Mouse (Mus musculus) hindbrain, embryonic 11.5 days (tissue): Measurements from ENCODE around the gene Pimreg. TPM values are rescaled to one million over a fixed set of nuclear protein-coding genes. Genes with fewer than 3 reads are reported as not detected.

ENCODE experiments used
- ATAC-seq: fragments of 200-750 bp; cut with Nextera tagmentation; 2 replicates; pipeline ENCODE4 v1.8.0; 2017; ENCODE audit warnings: mild to moderate bottlenecking, moderate TSS enrichment, moderate library complexity; ENCODE audit not compliant: low FRiP score
- DNase-seq: peaks from one replicate; pipeline ENCODE4 v3.0.0-alpha.2; 2015; ENCODE audit warnings: low spot score
- H3K27ac ChIP-seq: fragments of 300-500 bp; sonication (generic); 2 replicates; pipeline ENCODE4 v1.5.1; 2014; ENCODE audit warnings: mild to moderate bottlenecking, low read depth, low read length
- H3K27me3 ChIP-seq: fragments of 300-500 bp; sonication (generic); 2 replicates; pipeline ENCODE4 v1.6.1; 2014; ENCODE audit warnings: mild to moderate bottlenecking, low read length, moderate library complexity, mixed read lengths; ENCODE audit not compliant: control insufficient read depth, insufficient read depth
- H3K36me3 ChIP-seq: fragments of 300-500 bp; sonication (generic); 2 replicates; pipeline ENCODE4 v1.6.1; 2014; ENCODE audit warnings: mild to moderate bottlenecking, low read length, moderate library complexity, mixed read lengths; ENCODE audit not compliant: control insufficient read depth, insufficient read depth
- H3K4me1 ChIP-seq: fragments of 300-500 bp; sonication (generic); replicated peaks from 2 replicates; pipeline ENCODE4 v1.6.1; 2014; ENCODE audit warnings: low read length, mixed read lengths; ENCODE audit not compliant: control insufficient read depth, insufficient read depth
- H3K4me2 ChIP-seq: fragments of 300-500 bp; sonication (generic); replicated peaks from 2 replicates; pipeline ENCODE4 v1.6.1; 2014; ENCODE audit warnings: mild to moderate bottlenecking, low read depth, low read length
- H3K4me3 ChIP-seq: fragments of 300-500 bp; sonication (generic); 2 replicates; pipeline ENCODE4 v1.5.1; 2014; ENCODE audit warnings: low read depth, low read length
- H3K9ac ChIP-seq: fragments of 300-500 bp; sonication (generic); 2 replicates; pipeline ENCODE4 v1.6.1; 2014; ENCODE audit warnings: low read depth, low read length
- H3K9me3 ChIP-seq: fragments of 300-500 bp; sonication (generic); 2 replicates; pipeline ENCODE4 v1.6.1; 2016; ENCODE audit warnings: low read length; ENCODE audit not compliant: control insufficient read depth
- WGBS: fragments of 180-500 bp; shearing (Covaris S2); extraction: QIAGEN DNeasy Blood & Tissue Kit; methylation state at CpG from one replicate; pipeline ENCODE4 v1.1.7; 2014; 5-methylcytosine and 5-hydroxymethylcytosine counted together
- polyA plus RNA-seq: library from polyadenylated mRNA; unstranded; fragments of >200 nt; fragmentation: Nextera tagmentation; extraction: Ambion mirVana; gene quantifications from 2 replicates; pipeline ENCODE4 v1.2.1, GENCODE M21; 2014

The Pimreg gene
- polyA plus RNA-seq, 1 experiment from 2014 or later: 158 TPM

DNA sequence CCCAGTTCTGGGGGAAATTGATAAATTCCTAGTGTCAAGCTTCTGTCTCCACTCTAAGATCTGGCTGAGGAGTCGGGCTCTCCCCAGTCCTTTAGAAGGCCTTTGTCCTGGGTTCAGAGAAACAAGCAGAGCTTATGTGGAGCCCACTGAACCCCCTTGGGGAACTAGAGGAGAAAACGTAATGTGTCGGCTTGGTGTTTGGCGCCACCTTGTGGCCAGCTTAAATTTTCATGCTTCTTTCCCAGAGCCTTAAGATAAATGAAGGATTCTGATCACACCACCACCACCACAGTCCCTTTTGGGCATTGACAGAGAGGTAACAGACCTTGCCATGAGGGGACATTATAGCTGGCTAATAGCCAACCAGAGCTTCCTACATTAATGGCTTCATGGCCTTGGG lies 3.8 kb upstream of the Pimreg start:
- Histone ChIP-seq H3K27ac (no peak overlapping the region), H3K9me3 (no peaks in the 10 kb centered on the region), H3K27me3 (no peaks in the 10 kb centered on the region), H3K4me2 (no peak overlapping the region), H3K36me3 (no peaks in the 10 kb centered on the region), H3K4me3 (no peak overlapping the region), H3K9ac (no peak overlapping the region), H3K4me1 (peaks cover 13% of the 10 kb centered on the region; the same call in 1 of the 2 replicates)
- DNase-seq (peak; percentile 94), ATAC-seq (no peak)
- 1% methylated on average over 4 of the region's 4 CpGs for WGBS

DNA sequence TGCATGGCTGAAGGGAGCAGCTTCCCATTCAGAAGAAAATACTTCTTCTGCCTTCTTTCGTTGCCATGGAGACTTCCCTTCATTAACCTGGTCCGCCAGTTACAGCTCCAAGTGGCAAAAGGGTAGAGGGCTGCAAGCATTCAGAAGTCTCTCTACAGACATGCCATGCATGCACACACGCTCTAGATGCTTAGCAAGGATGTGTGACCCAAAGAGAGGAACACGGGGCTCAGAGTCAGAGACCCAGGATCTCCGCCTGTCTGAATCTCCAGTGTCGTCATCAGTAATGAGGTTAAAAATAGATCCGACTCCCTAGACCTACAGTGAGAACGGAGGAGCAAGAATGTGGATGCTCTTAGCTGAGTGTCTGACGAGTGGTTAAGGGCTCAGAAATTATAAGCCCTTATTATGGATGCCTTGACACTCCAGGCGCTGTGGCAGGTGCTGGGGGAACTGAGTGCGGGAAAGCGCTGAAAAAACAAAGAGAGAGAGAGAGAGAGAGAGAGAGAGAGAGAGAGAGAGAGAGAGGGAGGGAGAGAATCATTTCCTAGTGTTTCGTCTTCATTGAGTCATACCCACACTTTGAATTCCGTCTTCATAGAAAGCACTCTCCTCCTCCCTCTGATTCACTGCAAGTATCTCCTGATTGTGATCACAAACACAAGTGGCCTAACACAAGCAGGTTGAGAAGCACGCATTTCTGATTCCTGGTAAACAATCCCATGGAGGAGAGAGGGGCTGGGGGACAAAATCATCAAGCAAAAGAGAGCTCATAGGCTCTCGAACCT lies 2.0 kb upstream of the Pimreg start:
- peaks cover 13% of the 10 kb centered on the region; the same call in 1 of the 2 replicates for H3K4me1 ChIP-seq
- H3K27me3 ChIP-seq: no peaks in the 10 kb centered on the region
- H3K9ac ChIP-seq: no peak overlapping the region
- no peak overlapping the region for H3K4me2 ChIP-seq
- H3K4me3 ChIP-seq: no peak overlapping the region
- no peaks in the 10 kb centered on the region for H3K9me3 ChIP-seq
- H3K27ac ChIP-seq: no peak overlapping the region
- ATAC-seq (no peak), DNase-seq (peak; percentile 35)
- WGBS: 36% methylated on average over 16 of the region's 16 CpGs
- H3K36me3 ChIP-seq: no peaks in the 10 kb centered on the region

DNA sequence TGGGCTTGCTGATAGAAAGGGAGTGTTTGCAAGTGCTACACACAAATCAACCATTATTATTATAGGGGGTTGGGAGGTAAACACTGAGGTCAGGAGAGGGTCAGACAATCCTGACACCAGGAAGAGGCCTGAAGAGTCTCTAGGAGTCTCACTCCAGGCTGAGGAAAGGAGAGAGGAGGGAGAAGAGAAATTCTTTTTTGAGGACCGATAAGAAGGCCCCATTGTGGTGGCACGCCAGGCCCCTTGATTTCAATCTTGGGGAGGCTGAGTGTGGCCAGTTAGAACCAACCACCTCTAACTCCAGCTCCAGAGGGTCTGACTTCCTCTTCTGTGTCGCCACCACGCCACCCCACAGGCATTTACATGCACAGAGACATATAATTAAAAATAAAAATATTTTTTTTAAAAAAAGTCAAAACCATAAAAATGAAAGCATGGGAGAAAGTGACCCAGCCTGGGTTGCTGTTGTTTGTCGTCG lies 503 bp upstream of the Pimreg start:
- no peak overlapping the region for H3K27ac ChIP-seq
- no peaks in the 10 kb centered on the region for H3K9me3 ChIP-seq

DNA sequence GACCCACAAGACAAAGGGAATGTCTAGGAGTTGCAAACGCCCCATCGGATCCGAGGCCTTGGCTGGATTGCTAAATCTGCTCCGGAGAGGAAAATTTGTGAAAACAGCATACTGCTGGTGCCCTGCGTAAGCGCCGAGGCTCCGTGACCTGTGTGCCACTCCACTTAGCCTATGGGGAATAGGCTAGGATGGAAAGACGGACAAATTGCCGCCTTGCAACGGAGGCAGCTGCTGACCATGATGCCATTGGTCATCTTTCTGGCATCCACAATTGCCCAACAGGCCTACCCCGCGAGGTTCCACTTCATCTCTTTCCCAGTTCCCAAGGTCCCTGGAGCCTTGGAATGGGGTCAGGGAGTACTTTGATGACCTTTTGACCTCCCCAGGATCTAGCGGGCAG lies 799 bp downstream of the Pimreg start:
- Histone ChIP-seq H3K36me3 (peaks cover 6% of the 10 kb centered on the region; the same call in 1 of the 2 replicates), H3K27ac (no peak overlapping the region), H3K9ac (peak overlapping the region; percentile 71), H3K4me3 (peak overlapping the region; percentile 55), H3K4me1 (peaks cover 13% of the 10 kb centered on the region; the same call in 1 of the 2 replicates), H3K4me2 (peak overlapping the region; percentile 55), H3K9me3 (no peaks in the 10 kb centered on the region), H3K27me3 (no peaks in the 10 kb centered on the region)
- WGBS: 2% methylated on average over 14 of the region's 14 CpGs
- ATAC-seq (no peak; the same call in 1 of the 2 replicates), DNase-seq (no peak)

More for the DNA sequence above, 503 bp upstream of the Pimreg start:
- Histone ChIP-seq H3K4me3 (peak overlapping the region; percentile 55), H3K27me3 (no peaks in the 10 kb centered on the region), H3K4me1 (peaks cover 13% of the 10 kb centered on the region; the same call in 1 of the 2 replicates), H3K4me2 (peak overlapping the region; percentile 55), H3K36me3 (peaks cover 5% of the 10 kb centered on the region; the same call in 1 of the 2 replicates), H3K9ac (peak overlapping the region; percentile 66)
- DNase-seq: peak; percentile 19
- 12% methylated on average over 6 of the region's 6 CpGs for WGBS
- no peak for ATAC-seq

DNA sequence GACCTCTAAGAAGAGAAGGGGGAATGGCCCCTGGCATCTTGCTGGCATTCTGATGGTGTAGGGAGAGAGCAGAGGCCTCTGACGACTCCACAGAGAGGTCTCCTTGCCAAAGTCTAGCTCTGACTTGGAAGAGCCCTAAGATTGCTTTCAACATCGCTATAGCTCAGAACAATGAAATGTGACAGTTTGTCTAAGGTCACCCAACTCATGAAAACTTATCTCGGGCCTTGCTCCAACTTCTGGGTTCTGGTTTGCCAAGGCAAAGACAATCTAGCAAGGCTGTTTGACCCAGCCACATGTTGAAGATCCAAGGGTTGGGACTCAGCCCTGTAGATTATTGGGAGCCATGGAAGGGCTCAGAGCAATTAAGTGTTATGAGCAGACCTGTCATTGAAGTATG lies 2.4 kb downstream of the Pimreg start:
- H3K9ac ChIP-seq: no peak overlapping the region
- ATAC-seq (no peak), DNase-seq (no peak)
- 95% methylated on average over 3 of the region's 3 CpGs for WGBS
- H3K4me2 ChIP-seq: peak overlapping the region; percentile 55; the same call in 1 of the 2 replicates
- H3K27ac ChIP-seq: no peak overlapping the region
- no peak overlapping the region for H3K4me3 ChIP-seq
- no peaks in the 10 kb centered on the region for H3K27me3 ChIP-seq
- no peaks in the 10 kb centered on the region for H3K9me3 ChIP-seq
- peaks cover 9% of the 10 kb centered on the region; the same call in 1 of the 2 replicates for H3K4me1 ChIP-seq
- peaks cover 6% of the 10 kb centered on the region; the same call in 1 of the 2 replicates for H3K36me3 ChIP-seq

DNA sequence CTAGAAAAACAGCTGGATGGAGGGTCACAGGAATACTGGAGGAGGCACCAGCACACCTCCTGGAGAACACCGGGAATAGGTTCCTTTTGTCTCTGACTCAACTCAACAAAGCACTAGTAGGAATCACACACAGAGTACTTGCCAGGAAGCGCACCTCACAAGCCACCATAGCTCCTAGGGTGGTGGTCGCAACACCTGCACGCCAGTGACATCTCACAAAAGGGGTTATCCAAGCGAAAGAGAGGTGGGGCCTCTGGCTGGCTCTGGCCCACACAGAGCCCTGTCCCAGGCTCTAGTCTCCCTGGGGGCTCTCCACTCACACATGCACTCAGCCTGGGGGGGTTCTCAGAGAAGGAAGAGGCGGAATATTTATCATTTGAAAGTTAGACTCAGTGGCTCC lies 6.9 kb downstream of the Pimreg start:
- H3K9me3 ChIP-seq: no peaks in the 10 kb centered on the region
- H3K4me1 ChIP-seq: no peaks in the 10 kb centered on the region; the same call in 1 of the 2 replicates
- ATAC-seq: no peak
- peaks cover 14% of the 10 kb centered on the region for H3K27me3 ChIP-seq
- no peak overlapping the region for H3K9ac ChIP-seq
- 46% methylated on average over 6 of the region's 6 CpGs for WGBS
- no peak overlapping the region for H3K4me3 ChIP-seq
- no peak overlapping the region for H3K4me2 ChIP-seq
- no peak overlapping the region for H3K27ac ChIP-seq
- no peak for DNase-seq
- H3K36me3 ChIP-seq: peaks cover 6% of the 10 kb centered on the region; the same call in 1 of the 2 replicates

DNA sequence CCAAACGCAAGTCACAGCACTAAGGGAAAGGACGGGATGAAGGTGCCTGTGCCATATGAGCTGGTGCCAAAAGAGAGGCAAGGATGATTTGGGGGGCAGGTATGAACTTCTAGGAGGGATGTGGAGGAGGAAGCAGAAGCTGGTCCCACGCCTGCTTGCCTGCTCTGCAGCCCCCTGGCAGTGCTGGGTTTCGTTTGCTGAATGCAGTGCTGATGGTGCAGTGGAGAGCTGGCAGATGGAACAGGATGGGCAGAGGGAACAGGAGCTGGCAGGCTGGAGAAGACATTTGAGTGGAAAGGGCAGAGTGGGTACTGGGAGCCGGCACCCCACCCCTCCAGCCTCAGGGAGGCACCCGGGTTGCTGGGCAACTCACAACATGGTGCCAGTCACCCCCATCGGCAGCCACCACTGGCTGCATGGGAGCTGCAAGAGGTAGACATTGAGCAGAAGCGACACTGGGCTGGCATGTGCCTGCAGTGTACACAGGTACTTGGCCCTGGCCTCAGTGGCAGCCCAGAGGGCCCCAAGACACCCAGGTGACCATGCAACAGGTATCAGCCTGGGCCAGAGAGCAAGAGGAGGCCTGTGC lies 7.4 kb downstream of the Pimreg start:
- Histone ChIP-seq H3K4me1 (no peaks in the 10 kb centered on the region; the same call in 1 of the 2 replicates), H3K4me2 (no peak overlapping the region), H3K4me3 (no peak overlapping the region), H3K36me3 (peaks cover 6% of the 10 kb centered on the region; the same call in 1 of the 2 replicates), H3K9me3 (no peaks in the 10 kb centered on the region), H3K27ac (no peak overlapping the region), H3K27me3 (peaks cover 14% of the 10 kb centered on the region), H3K9ac (no peak overlapping the region)
- ATAC-seq: no peak
- WGBS: 75% methylated on average over 8 of the region's 8 CpGs
- DNase-seq: no peak

DNA sequence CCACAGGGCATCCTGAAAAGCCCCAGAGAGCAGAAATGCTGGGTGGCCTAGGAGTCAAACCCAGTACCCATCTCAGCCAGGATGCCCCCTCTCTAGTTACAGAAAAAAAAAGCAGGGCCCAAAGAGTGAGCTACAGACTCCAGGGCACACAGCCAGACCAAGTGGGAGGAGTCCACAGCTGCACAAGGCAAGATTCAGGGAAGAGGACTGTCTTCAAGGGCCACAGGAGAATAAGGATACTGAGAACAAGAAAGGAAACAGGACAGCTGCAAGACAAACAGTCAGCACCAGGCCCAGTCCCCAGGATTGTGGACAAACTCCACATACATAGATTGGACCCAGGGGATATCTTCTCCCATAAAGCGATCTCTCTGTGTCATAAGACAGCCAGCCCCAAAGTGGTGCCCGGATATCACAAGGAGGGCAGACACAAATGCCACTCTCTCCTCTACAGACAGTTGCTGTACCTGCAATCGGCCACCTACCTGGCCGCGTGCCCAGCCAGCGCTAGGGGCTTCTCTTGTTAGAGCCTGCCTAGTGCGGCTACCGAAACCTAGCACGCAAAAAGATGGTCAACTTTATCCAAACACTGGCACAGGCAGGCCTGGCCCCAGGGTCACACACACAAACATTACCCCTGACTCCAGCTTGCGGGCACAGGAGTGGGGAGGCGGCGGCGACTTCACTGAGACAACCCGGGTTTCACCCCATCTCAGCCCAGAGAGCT lies 8.5 kb downstream of the Pimreg start:
- ATAC-seq (peak; percentile 8), DNase-seq (no peak)
- Histone ChIP-seq H3K9ac (peak overlapping the region; percentile 57), H3K27ac (no peak overlapping the region), H3K4me3 (peak overlapping the region; percentile 51), H3K36me3 (peaks cover 6% of the 10 kb centered on the region; the same call in 1 of the 2 replicates), H3K9me3 (no peaks in the 10 kb centered on the region), H3K27me3 (peaks cover 14% of the 10 kb centered on the region), H3K4me1 (no peaks in the 10 kb centered on the region; the same call in 1 of the 2 replicates), H3K4me2 (peak overlapping the region; percentile 90)
- 28% methylated on average over 14 of the region's 14 CpGs for WGBS
